In genomic region chr2:28755451-28755850, GRCm38 (mm10) we compare ENCODE assay signal across 9 mouse cellular contexts. TPM values are rescaled to one million over a fixed set of nuclear protein-coding genes. Genes with fewer than 3 reads are reported as not detected.
DNase-seq lines count a peak whose midpoint lies in the region; TF ChIP-seq lines count a peak whose summit lies in the region.
"Had no signal": no experiment of that assay in that cellular context is flagged by ENCODE, and none has a peak within 500 bp of the region (broad histone marks: within the 10 kb centered on the region; RNA-seq: fewer than 3 reads in every experiment).

No protein-coding gene starts in this region.

- no peak overlapping the region for H3K4me3 ChIP-seq in ES-Bruce4 (ENCODE audit: low read depth, low read length)
- H3K4me3 ChIP-seq: neural tube, embryonic 12.5 days had no signal

- no peaks in the 10 kb centered on the region for H3K27me3 ChIP-seq in ES-Bruce4 (ENCODE audit: control insufficient read depth, insufficient read depth, low read length, poor library complexity, severe bottlenecking)

- peak; percentile 45 for TF ChIP-seq CTCF in ES-Bruce4 (IDR thresholded peaks at IDR 0.05; ENCODE audit: low read depth, low read length)

- no peaks in the 10 kb centered on the region for H3K36me3 ChIP-seq in ES-Bruce4 (ENCODE audit: control insufficient read depth, insufficient read depth, low read length, poor library complexity, severe bottlenecking)
- H3K36me3 ChIP-seq: neural tube, embryonic 12.5 days had no signal

- no peaks in the 10 kb centered on the region for H3K9me3 ChIP-seq in ES-Bruce4 (replicated peaks; ENCODE audit: control insufficient read depth, insufficient read depth, low read length, poor library complexity, severe bottlenecking)
- H3K9me3 ChIP-seq: neural tube, embryonic 12.5 days had no signal

- no peak for TF ChIP-seq EP300 in ES-Bruce4 (IDR thresholded peaks at IDR 0.05; ENCODE audit: insufficient read depth, low read depth, low read length)

- H3K9ac ChIP-seq in ES-Bruce4 (ENCODE audit: low read depth, poor library complexity, severe bottlenecking): no peak overlapping the region
- H3K9ac ChIP-seq: neural tube, embryonic 12.5 days had no signal

- DNase-seq in adrenal gland, postnatal 10 days: peak; percentile 88
- peak; percentile 70 for DNase-seq in embryo, embryonic 11.5 days (ENCODE audit: low read depth, low spot score)
- peak; percentile 78 for DNase-seq in heart, adult 8-10 months (ENCODE audit: low spot score)
- DNase-seq in layer of hippocampus, adult 9-10 months (ENCODE audit: low spot score): peak; percentile 84
- DNase-seq in lung, postnatal 25 days (ENCODE audit: low spot score): peak; percentile 80
- peak; percentile 79 to 89 for DNase-seq in right cerebral cortex, postnatal 10 days (ENCODE audit: low spot score in 2 of 2)
- peak; percentile 69 for DNase-seq in urinary bladder, postnatal 25 days (ENCODE audit: low spot score)

- no peaks in the 10 kb centered on the region for H3K4me1 ChIP-seq in ES-Bruce4 (ENCODE audit: control insufficient read depth, insufficient read depth, low read length)

- TF ChIP-seq POLR2A in ES-Bruce4 (IDR thresholded peaks at IDR 0.05; ENCODE audit: insufficient read depth, low read length): no peak

- no peak overlapping the region for H3K27ac ChIP-seq in ES-Bruce4 (ENCODE audit: insufficient read depth, low read length)
- H3K27ac ChIP-seq: neural tube, embryonic 12.5 days had no signal

RNA-seq across cellular contexts. Expression of gene Ak8, which starts 55.5 kb away (rescaled TPM):
- polyA plus RNA-seq in ES-Bruce4 (2011; ENCODE audit: insufficient read depth, insufficient read length, low read depth, missing spikeins): 1.9 and 3.3 TPM in 2 replicates
- total RNA-seq in adrenal gland, postnatal 10 days (2021): under 1 TPM; 0.18 to 0.33 TPM
- total RNA-seq in heart, adult 8-10 months (2022): under 1 TPM in 1 of 4 experiments, not detected in 3; 0.26 TPM

RNA-seq across cellular contexts. Expression of gene Spaca9, which starts 55.9 kb away (rescaled TPM):
- 1.1 TPM in 1 of 2 replicates, not detected in the other for polyA plus RNA-seq in ES-Bruce4 (2011; ENCODE audit: insufficient read depth, insufficient read length, low read depth, missing spikeins)
- total RNA-seq in adrenal gland, postnatal 10 days (2021): 1 to 10 TPM; 1.4 to 2.1 TPM
- total RNA-seq in heart, adult 8-10 months (2022): not detected
